Mouse (Mus musculus) bone marrow, adult 2 months (tissue): Measurements from ENCODE around the gene Ehd1.

ENCODE experiments used
- CTCF ChIP-seq: fragments of 200-500 bp; IDR thresholded peaks from 2 replicates; pipeline ENCODE4 v1.5.1; 2011; ENCODE audit warnings: low read length, control low read depth; ENCODE audit not compliant: control insufficient read depth, insufficient read depth
- POLR2A ChIP-seq: fragments of 200-500 bp; IDR thresholded peaks from 2 replicates; pipeline ENCODE4 v1.6.1; 2011; ENCODE audit warnings: low read depth, mild to moderate bottlenecking, control low read depth, low read length, borderline replicate concordance; ENCODE audit not compliant: control insufficient read depth

DNA sequence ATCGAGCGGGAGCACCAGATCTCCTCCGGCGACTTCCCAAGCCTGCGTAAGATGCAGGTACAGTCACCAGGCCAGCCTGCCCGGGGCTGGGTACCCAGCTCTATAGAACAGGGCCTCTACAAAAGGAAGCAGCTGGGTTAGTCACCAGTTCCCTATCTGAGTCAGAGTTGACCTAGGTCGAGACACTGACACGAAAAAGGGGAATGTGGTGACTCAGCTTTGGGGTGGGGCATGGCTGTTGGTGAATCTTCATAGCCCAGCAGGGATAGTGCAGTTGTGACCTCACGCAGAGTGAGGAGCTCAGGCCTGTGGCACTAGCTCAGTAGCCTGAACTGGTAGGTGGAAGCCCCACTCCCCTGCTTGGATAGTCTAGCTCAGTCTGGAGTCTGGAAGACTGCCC, 21.1 kb downstream of the Ehd1 start:
- TF ChIP-seq CTCF (no peak), POLR2A (no peak)
